Mouse (Mus musculus): ENCODE data around the gene Nhlh2. TPM values are rescaled to one million over a fixed set of nuclear protein-coding genes. Genes with fewer than 3 reads are reported as not detected.

The Nhlh2 gene
- polyA plus RNA-seq, 1 experiment from 2014 or later = 0.13 TPM

DNA sequence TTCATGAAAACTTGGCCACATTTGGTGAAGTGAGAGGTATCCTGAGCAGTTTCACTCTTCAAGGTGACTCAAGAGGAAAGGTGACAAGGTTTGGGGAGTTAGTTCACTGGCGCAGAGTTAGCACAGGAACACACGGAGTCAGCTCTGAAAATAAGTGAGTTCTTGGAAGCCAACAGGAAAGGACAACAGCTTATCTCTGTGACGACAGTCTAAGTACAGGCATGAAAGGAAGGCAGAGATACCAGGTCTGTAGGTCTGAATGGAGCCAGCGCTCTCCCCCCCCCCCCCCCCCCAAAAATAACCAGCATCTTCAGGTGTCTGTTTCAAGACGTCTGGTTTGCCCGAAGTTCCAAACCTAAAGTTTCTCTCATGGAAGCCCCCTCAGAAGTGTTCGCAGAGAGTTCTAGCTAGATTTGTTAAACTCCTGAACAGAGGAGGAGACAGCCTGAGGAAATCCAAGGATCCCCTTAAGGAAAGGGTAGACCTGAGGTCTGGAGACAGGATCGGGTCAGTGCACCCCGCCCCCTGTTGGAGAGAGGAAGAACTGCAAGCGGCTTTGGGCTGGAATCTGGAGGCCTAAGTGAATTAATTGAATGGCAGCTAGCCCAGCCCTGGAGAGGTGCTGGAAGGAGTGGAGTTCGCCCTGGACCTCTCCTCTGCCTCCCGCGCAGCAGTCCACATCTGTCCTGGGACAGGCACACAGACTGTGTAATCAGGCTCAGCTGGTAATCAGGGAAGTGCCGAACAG lies 52.2 kb downstream of the Nhlh2 start:
- Histone ChIP-seq H3K4me3 (ENCODE audit: low read depth, low read length) (no peak overlapping the region), H3K27me3 (ENCODE audit: control insufficient read depth, insufficient read depth, low read length) (no peaks in the 10 kb centered on the region), H3K9ac (ENCODE audit: low read length) (no peak overlapping the region), H3K4me2 (ENCODE audit: low read depth, severe bottlenecking) (no peak overlapping the region), H3K4me1 (ENCODE audit: control insufficient read depth, insufficient read depth, low read length) (no peaks in the 10 kb centered on the region), H3K36me3 (ENCODE audit: control insufficient read depth, insufficient read depth, low read length) (no peaks in the 10 kb centered on the region), H3K9me3 (ENCODE audit: control insufficient read depth, low read length) (no peaks in the 10 kb centered on the region), H3K27ac (replicated peaks; ENCODE audit: low read depth, low read length) (no peak overlapping the region)
- ATAC-seq (ENCODE audit: insufficient number of reproducible peaks, low FRiP score, low TSS enrichment, low read depth) = peak; percentile 47; the same call in 1 of the 2 replicates
- WGBS = 41% methylated on average over 14 of the region's 14 CpGs
- DNase-seq (ENCODE audit: low spot score) = peak; percentile 83

DNA sequence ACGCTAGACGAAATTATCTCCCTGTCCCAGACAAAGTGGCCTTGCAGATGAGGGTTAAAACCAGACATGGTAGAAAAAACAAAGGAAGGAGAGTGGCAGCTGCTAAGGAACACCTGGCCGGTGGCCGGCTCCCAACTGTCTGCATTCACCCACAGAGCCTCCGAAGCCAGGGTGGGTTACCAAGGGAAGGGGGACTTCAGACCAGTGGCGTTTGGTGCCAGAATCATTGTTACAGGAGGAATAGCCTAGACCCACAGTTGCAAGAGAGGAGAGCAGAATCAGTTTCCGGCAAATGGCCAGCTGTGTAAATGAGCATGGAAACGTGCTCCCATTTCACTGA lies 52.8 kb downstream of the Nhlh2 start:
- DNase-seq (ENCODE audit: low spot score) (no peak), ATAC-seq (ENCODE audit: insufficient number of reproducible peaks, low FRiP score, low TSS enrichment, low read depth) (no peak)
- no peaks in the 10 kb centered on the region for H3K4me1 ChIP-seq (ENCODE audit: control insufficient read depth, insufficient read depth, low read length)
- H3K27me3 ChIP-seq (ENCODE audit: control insufficient read depth, insufficient read depth, low read length) = no peaks in the 10 kb centered on the region
- WGBS = 45% methylated on average over 8 of the region's 8 CpGs
- no peaks in the 10 kb centered on the region for H3K36me3 ChIP-seq (ENCODE audit: control insufficient read depth, insufficient read depth, low read length)
- H3K27ac ChIP-seq (replicated peaks; ENCODE audit: low read depth, low read length) = no peak overlapping the region
- no peak overlapping the region for H3K9ac ChIP-seq (ENCODE audit: low read length)
- no peak overlapping the region for H3K4me3 ChIP-seq (ENCODE audit: low read depth, low read length)
- H3K4me2 ChIP-seq (ENCODE audit: low read depth, severe bottlenecking) = no peak overlapping the region
- no peaks in the 10 kb centered on the region for H3K9me3 ChIP-seq (ENCODE audit: control insufficient read depth, low read length)

DNA sequence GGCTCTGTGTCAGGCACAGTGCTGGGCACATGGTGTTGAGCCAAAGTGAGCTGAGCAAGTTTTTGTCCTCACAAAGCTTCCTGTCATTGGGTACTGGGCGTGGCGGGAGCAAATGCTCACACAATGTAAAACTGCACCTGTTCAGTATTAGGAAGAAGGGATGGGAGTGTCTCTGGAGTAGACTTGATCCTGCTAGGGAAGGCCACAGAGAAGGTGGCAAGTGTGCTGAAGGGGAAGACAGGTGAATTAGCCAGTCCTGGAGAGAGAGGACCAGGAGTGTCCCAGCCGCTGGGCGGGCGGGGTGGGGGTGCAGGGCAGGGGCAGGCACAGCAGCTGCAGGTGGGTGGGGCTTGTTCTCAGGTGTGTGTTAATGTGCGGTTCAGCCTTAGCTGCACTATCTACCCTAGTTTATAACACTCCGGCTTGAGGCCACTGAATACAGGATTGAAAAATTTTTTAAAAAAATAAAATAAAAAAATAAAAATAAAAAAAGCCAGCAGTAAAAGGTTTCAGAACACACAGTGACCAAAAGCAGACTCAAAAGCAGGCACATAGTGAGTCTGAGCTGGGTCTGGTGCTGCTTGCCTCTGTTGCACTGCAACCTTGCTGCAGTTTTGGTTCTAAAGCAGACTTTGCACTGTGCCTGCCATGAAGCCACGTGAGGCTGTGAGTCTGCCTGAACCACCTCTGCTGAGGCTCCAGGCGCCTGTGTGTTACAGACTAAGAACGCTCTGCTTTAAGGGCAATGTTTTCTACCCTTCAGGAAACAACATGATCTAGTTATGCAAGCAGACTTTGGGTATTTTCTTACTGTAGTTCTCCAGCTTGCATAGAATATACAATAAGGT lies 53.6 kb downstream of the Nhlh2 start:
- Histone ChIP-seq H3K4me3 (ENCODE audit: low read depth, low read length) (no peak overlapping the region), H3K27ac (replicated peaks; ENCODE audit: low read depth, low read length) (no peak overlapping the region)
- no peak for ATAC-seq (ENCODE audit: insufficient number of reproducible peaks, low FRiP score, low TSS enrichment, low read depth)

DNA sequence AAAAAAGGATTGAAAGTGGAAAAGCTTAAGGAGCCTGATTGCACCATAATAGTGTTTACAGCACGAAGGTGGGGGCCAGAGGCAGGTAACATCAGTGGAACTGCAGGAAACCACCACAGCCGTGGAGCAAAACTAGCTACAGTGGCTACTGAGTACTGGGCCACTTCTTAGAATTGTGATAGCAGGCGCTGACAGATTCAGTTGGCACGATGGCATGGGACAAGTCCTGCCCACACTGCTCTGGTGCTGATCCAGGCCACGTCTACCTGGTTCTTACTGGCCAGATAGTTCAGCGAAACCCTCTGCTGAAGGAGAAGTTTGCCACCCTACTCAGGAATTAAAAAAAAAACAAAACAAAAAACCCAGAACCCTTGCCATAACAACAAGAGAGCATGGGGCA lies 54.7 kb downstream of the Nhlh2 start:
- Histone ChIP-seq H3K4me3 (ENCODE audit: low read depth, low read length) (no peak overlapping the region), H3K36me3 (ENCODE audit: control insufficient read depth, insufficient read depth, low read length) (no peaks in the 10 kb centered on the region), H3K27me3 (ENCODE audit: control insufficient read depth, insufficient read depth, low read length) (no peaks in the 10 kb centered on the region), H3K9ac (ENCODE audit: low read length) (no peak overlapping the region), H3K9me3 (ENCODE audit: control insufficient read depth, low read length) (no peaks in the 10 kb centered on the region), H3K4me2 (ENCODE audit: low read depth, severe bottlenecking) (no peak overlapping the region), H3K4me1 (ENCODE audit: control insufficient read depth, insufficient read depth, low read length) (no peaks in the 10 kb centered on the region), H3K27ac (replicated peaks; ENCODE audit: low read depth, low read length) (no peak overlapping the region)
- ATAC-seq (ENCODE audit: insufficient number of reproducible peaks, low FRiP score, low TSS enrichment, low read depth) = no peak
- DNase-seq (ENCODE audit: low spot score) = no peak
- 79% methylated on average over 6 of the region's 6 CpGs for WGBS

More for the DNA sequence above, 53.6 kb downstream of the Nhlh2 start:
- no peaks in the 10 kb centered on the region for H3K27me3 ChIP-seq (ENCODE audit: control insufficient read depth, insufficient read depth, low read length)
- H3K4me1 ChIP-seq (ENCODE audit: control insufficient read depth, insufficient read depth, low read length) = no peaks in the 10 kb centered on the region
- no peak overlapping the region for H3K9ac ChIP-seq (ENCODE audit: low read length)
- no peaks in the 10 kb centered on the region for H3K9me3 ChIP-seq (ENCODE audit: control insufficient read depth, low read length)
- 70% methylated on average over 10 of the region's 10 CpGs for WGBS
- no peaks in the 10 kb centered on the region for H3K36me3 ChIP-seq (ENCODE audit: control insufficient read depth, insufficient read depth, low read length)
- H3K4me2 ChIP-seq (ENCODE audit: low read depth, severe bottlenecking) = no peak overlapping the region
- no peak for DNase-seq (ENCODE audit: low spot score)

Other genes starting within 250 kb of the Nhlh2 start
- gene Mab21l3, start 161.1 kb upstream of the Nhlh2 start, polyA plus RNA-seq (2014; fragmentation: Nextera tagmentation; extraction: Ambion mirVana) = 0.79 and 1.1 TPM in 2 replicates
- 3.2 and 3.3 TPM in 2 replicates for gene Slc22a15, start 85.6 kb upstream of the Nhlh2 start, polyA plus RNA-seq (2014; fragmentation: Nextera tagmentation; extraction: Ambion mirVana)
- 1.1 and 2.4 TPM in 2 replicates for gene Casq2, start 76.3 kb downstream of the Nhlh2 start, polyA plus RNA-seq (2014; fragmentation: Nextera tagmentation; extraction: Ambion mirVana)
- 11.8 and 15.4 TPM in 2 replicates for gene Vangl1, start 194.6 kb downstream of the Nhlh2 start, polyA plus RNA-seq (2014; fragmentation: Nextera tagmentation; extraction: Ambion mirVana)